Mouse (Mus musculus) stomach, embryonic 14.5 days (tissue): ENCODE measurements around the gene Baz2b. TPM values are rescaled to one million over a fixed set of nuclear protein-coding genes. Genes with fewer than 3 reads are reported as not detected.

Experiments
- ATAC-seq: fragments of 200-750 bp; cut with Nextera tagmentation; 2 replicates; pipeline ENCODE4 v1.8.0; 2017; ENCODE audit warnings: low read depth, moderate TSS enrichment; ENCODE audit not compliant: insufficient number of reproducible peaks, insufficient read depth, low FRiP score
- H3K27ac ChIP-seq: fragments of 300-500 bp; sonication (generic); 2 replicates; pipeline ENCODE4 v1.5.1; 2014; ENCODE audit warnings: mild to moderate bottlenecking, low read length, moderate library complexity, mixed read lengths
- H3K27me3 ChIP-seq: fragments of 300-500 bp; sonication (generic); 2 replicates; pipeline ENCODE4 v1.6.1; 2014; ENCODE audit warnings: low read length, control low read depth, mixed read lengths; ENCODE audit not compliant: control insufficient read depth, insufficient read depth
- H3K36me3 ChIP-seq: fragments of 300-500 bp; sonication (generic); 2 replicates; pipeline ENCODE4 v1.6.1; 2014; ENCODE audit warnings: mild to moderate bottlenecking, control low read depth, low read length, moderate library complexity, mixed read lengths; ENCODE audit not compliant: control insufficient read depth, insufficient read depth
- H3K4me1 ChIP-seq: fragments of 300-500 bp; sonication (generic); 2 replicates; pipeline ENCODE4 v1.6.1; 2014; ENCODE audit warnings: low read length, control low read depth, mixed read lengths; ENCODE audit not compliant: control insufficient read depth, insufficient read depth
- H3K4me2 ChIP-seq: fragments of 300-500 bp; sonication (generic); replicated peaks from 2 replicates; pipeline ENCODE4 v1.6.1; 2014; ENCODE audit warnings: low read depth, low read length, control low read depth
- H3K4me3 ChIP-seq: fragments of 300-500 bp; sonication (generic); 2 replicates; pipeline ENCODE4 v1.5.1; 2014; ENCODE audit warnings: low read depth, low read length, control low read depth
- H3K9ac ChIP-seq: fragments of 300-500 bp; sonication (generic); replicated peaks from 2 replicates; pipeline ENCODE4 v1.6.1; 2014; ENCODE audit warnings: low read depth, mild to moderate bottlenecking, control low read depth, low read length, moderate library complexity, mixed read lengths
- H3K9me3 ChIP-seq: fragments of 300-500 bp; sonication (generic); 2 replicates; pipeline ENCODE4 v1.6.1; 2016; ENCODE audit warnings: low read depth, low read length, control low read depth; ENCODE audit not compliant: control insufficient read depth
- WGBS: fragments of 180-500 bp; shearing (Covaris S2); extraction: QIAGEN DNeasy Blood & Tissue Kit; methylation state at CpG from one replicate; pipeline ENCODE4 v1.1.7; 2014; 5-methylcytosine and 5-hydroxymethylcytosine counted together
- polyA plus RNA-seq: library from polyadenylated mRNA; unstranded; fragments of >200 nt; fragmentation: Nextera tagmentation; extraction: Ambion mirVana; gene quantifications from 2 replicates; pipeline ENCODE4 v1.2.1, GENCODE M21; 2014

Baz2b gene
- polyA plus RNA-seq, 1 experiment from 2014 or later, result 80.0 TPM

GRCm38 (mm10) chr2:60026554-60026953 lies 183.1 kb downstream of the Baz2b start:
- H3K27ac ChIP-seq, result no peak overlapping the region
- no peak overlapping the region for H3K4me3 ChIP-seq
- no peaks in the 10 kb centered on the region for H3K4me1 ChIP-seq
- H3K27me3 ChIP-seq, result no peaks in the 10 kb centered on the region
- no peaks in the 10 kb centered on the region for H3K36me3 ChIP-seq
- 69% methylated on average over 6 of the region's 6 CpGs for WGBS
- H3K4me2 ChIP-seq, result no peak overlapping the region
- ATAC-seq, result no peak
- no peaks in the 10 kb centered on the region for H3K9me3 ChIP-seq
- no peak overlapping the region for H3K9ac ChIP-seq

GRCm38 (mm10) chr2:60023777-60024176 lies 185.9 kb downstream of the Baz2b start:
- no peaks in the 10 kb centered on the region for H3K27me3 ChIP-seq
- H3K36me3 ChIP-seq, result no peaks in the 10 kb centered on the region
- H3K9me3 ChIP-seq, result no peaks in the 10 kb centered on the region
- ATAC-seq, result no peak
- no peak overlapping the region for H3K4me3 ChIP-seq
- H3K9ac ChIP-seq, result no peak overlapping the region
- H3K4me1 ChIP-seq, result no peaks in the 10 kb centered on the region
- H3K27ac ChIP-seq, result no peak overlapping the region
- 91% methylated on average over 7 of the region's 7 CpGs for WGBS
- H3K4me2 ChIP-seq, result no peak overlapping the region

GRCm38 (mm10) chr2:60021556-60021955 lies 188.1 kb downstream of the Baz2b start:
- H3K9ac ChIP-seq, result no peak overlapping the region
- H3K27ac ChIP-seq, result no peak overlapping the region
- H3K27me3 ChIP-seq, result no peaks in the 10 kb centered on the region
- 0 out of 2 replicates have a peak, but pooled peaks have one; percentile 6 for ATAC-seq
- WGBS, result 64% methylated on average over 5 of the region's 5 CpGs
- H3K4me1 ChIP-seq, result no peaks in the 10 kb centered on the region
- H3K4me3 ChIP-seq, result no peak overlapping the region
- H3K36me3 ChIP-seq, result no peaks in the 10 kb centered on the region
- H3K9me3 ChIP-seq, result no peaks in the 10 kb centered on the region
- no peak overlapping the region for H3K4me2 ChIP-seq

- Histone ChIP-seq H3K27me3 (no peaks in the 10 kb centered on the region), H3K4me2 (no peak overlapping the region), H3K27ac (no peak overlapping the region), H3K9ac (no peak overlapping the region), H3K4me3 (no peak overlapping the region), H3K4me1 (no peaks in the 10 kb centered on the region), H3K36me3 (no peaks in the 10 kb centered on the region), H3K9me3 (no peaks in the 10 kb centered on the region)
- 74% methylated on average over 6 of the region's 6 CpGs for WGBS
- ATAC-seq, result no peak
These were observed 188.5 kb downstream of the Baz2b start for GRCm38 (mm10) chr2:60021138-60021537.

- H3K9ac ChIP-seq, result no peak overlapping the region
- H3K27me3 ChIP-seq, result no peaks in the 10 kb centered on the region
- no peak for ATAC-seq
- H3K36me3 ChIP-seq, result no peaks in the 10 kb centered on the region
- no peak overlapping the region for H3K27ac ChIP-seq
- 99% methylated on average over 3 of the region's 3 CpGs for WGBS
- no peaks in the 10 kb centered on the region for H3K4me1 ChIP-seq
- no peak overlapping the region for H3K4me2 ChIP-seq
- H3K4me3 ChIP-seq, result no peak overlapping the region
- H3K9me3 ChIP-seq, result no peaks in the 10 kb centered on the region
These were observed 189.9 kb downstream of the Baz2b start for GRCm38 (mm10) chr2:60019546-60020250.

- Histone ChIP-seq H3K4me1 (no peaks in the 10 kb centered on the region), H3K36me3 (no peaks in the 10 kb centered on the region), H3K9me3 (no peaks in the 10 kb centered on the region), H3K27ac (no peak overlapping the region), H3K9ac (no peak overlapping the region), H3K4me3 (no peak overlapping the region), H3K27me3 (no peaks in the 10 kb centered on the region), H3K4me2 (no peak overlapping the region)
- 85% methylated on average over 10 of the region's 10 CpGs for WGBS
- ATAC-seq, result no peak
These were observed 190.7 kb downstream of the Baz2b start for GRCm38 (mm10) chr2:60018875-60019501.

GRCm38 (mm10) chr2:60011526-60011925 lies 198.1 kb downstream of the Baz2b start:
- Histone ChIP-seq H3K9ac (no peak overlapping the region), H3K36me3 (no peaks in the 10 kb centered on the region), H3K27ac (no peak overlapping the region), H3K4me2 (no peak overlapping the region), H3K27me3 (no peaks in the 10 kb centered on the region), H3K4me1 (no peaks in the 10 kb centered on the region), H3K9me3 (no peaks in the 10 kb centered on the region), H3K4me3 (no peak overlapping the region)
- WGBS, result 83% methylated on average over 3 of the region's 3 CpGs
- no peak for ATAC-seq

- no peak overlapping the region for H3K4me2 ChIP-seq
- no peak for ATAC-seq
- H3K9me3 ChIP-seq, result no peaks in the 10 kb centered on the region
- H3K4me1 ChIP-seq, result no peaks in the 10 kb centered on the region
- no peak overlapping the region for H3K27ac ChIP-seq
- no peak overlapping the region for H3K4me3 ChIP-seq
- no peak overlapping the region for H3K9ac ChIP-seq
- WGBS, result 83% methylated on average over 5 of the region's 5 CpGs
- no peaks in the 10 kb centered on the region for H3K27me3 ChIP-seq
- peaks cover 19% of the 10 kb centered on the region for H3K36me3 ChIP-seq
These were observed 206.0 kb downstream of the Baz2b start for GRCm38 (mm10) chr2:60003665-60004045.
